Mouse (Mus musculus) brain, embryonic 14.5 days (tissue): Measurements from ENCODE around the gene Irs3.

Experiments used
- CTCF ChIP-seq: fragments of 200-500 bp; IDR thresholded peaks from 2 replicates; pipeline ENCODE4 v1.5.1; 2012; ENCODE audit warnings: inconsistent platforms, mild to moderate bottlenecking, moderate library complexity, borderline replicate concordance; ENCODE audit not compliant: insufficient read depth, insufficient read length; ENCODE audit errors: extremely low read depth
- POLR2A ChIP-seq: fragments of 200-500 bp; IDR thresholded peaks from 2 replicates; pipeline ENCODE4 v1.6.1; 2012; ENCODE audit warnings: mild to moderate bottlenecking, inconsistent platforms, borderline replicate concordance; ENCODE audit not compliant: poor library complexity, insufficient read depth, insufficient read length, severe bottlenecking; ENCODE audit errors: extremely low read depth

DNA sequence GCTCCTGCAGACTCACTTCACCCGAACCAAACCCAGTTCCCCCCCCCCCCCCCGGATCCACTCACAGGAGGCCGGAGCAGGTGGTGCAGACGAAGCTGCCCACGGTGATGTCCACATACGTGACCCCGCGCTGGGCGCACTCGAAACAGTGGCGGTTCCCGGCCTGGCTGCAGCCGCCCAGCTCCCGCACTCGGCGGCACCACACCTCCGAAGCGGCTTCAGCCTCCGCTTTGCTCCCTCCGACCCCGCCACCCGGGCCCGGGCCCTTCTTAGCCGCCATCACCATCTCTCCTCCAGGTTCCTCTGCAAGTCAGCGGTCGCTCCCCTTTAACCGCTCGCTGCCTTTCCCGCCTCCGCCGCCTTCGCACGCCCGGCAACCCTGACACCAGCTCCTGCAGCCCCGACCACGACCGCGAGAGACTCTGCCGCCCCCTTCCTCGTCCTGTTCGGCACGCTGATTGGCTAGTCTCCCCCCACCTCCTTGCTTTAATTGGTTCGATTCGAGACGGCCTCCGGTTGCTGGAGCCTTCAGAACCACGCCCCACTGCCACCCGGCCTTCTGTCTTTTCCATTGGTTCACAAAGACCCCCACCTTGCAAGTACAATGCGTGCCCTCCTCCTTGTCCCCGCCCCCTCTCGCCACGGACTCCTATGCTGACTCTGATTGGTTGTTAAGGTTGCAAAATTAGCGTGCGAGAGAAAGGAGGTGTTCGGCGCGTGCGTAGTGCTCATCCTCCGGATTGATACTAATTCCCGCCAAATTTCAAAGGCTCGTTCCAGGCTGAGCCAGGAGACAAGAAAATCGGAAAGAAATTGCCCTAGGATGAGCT is 39.0 kb upstream of the Irs3 start, which contains the start of gene Agfg2:
- TF ChIP-seq CTCF (no peak), POLR2A (peak; percentile 54; the same call in 1 of the 2 replicates)
